Mouse (Mus musculus) heart, embryonic 15.5 days (tissue): ENCODE data around the gene Gm8909. TPM values are rescaled to one million over a fixed set of nuclear protein-coding genes. Genes with fewer than 3 reads are reported as not detected.
"Not testable (repeated sequence)": the region's sequence is repeated elsewhere in the genome, so short reads cannot be mapped to it uniquely, and the experiment has no call there.

Experiments
- ATAC-seq: fragments of 200-750 bp; cut with Nextera tagmentation; replicated peaks from 2 replicates; pipeline ENCODE4 v1.8.0; 2017; ENCODE audit warnings: low read depth, moderate TSS enrichment; ENCODE audit not compliant: insufficient number of reproducible peaks, insufficient read depth, low FRiP score
- H3K27ac ChIP-seq: fragments of 300-500 bp; sonication (generic); 2 replicates; pipeline ENCODE4 v1.5.1; 2015; ENCODE audit warnings: mild to moderate bottlenecking, inconsistent platforms
- H3K27me3 ChIP-seq: fragments of 300-500 bp; sonication (generic); 2 replicates; pipeline ENCODE4 v1.6.1; 2015; ENCODE audit warnings: inconsistent platforms
- H3K36me3 ChIP-seq: fragments of 300-500 bp; sonication (generic); 2 replicates; pipeline ENCODE4 v1.6.1; 2015; ENCODE audit warnings: mild to moderate bottlenecking, inconsistent platforms
- H3K4me1 ChIP-seq: fragments of 300-500 bp; sonication (generic); replicated peaks from 2 replicates; pipeline ENCODE4 v1.6.1; 2015; ENCODE audit warnings: inconsistent platforms
- H3K4me2 ChIP-seq: fragments of 300-500 bp; sonication (generic); 2 replicates; pipeline ENCODE4 v1.6.1; 2015; ENCODE audit warnings: inconsistent platforms, mild to moderate bottlenecking, moderate library complexity
- H3K4me3 ChIP-seq: fragments of 300-500 bp; sonication (generic); 2 replicates; pipeline ENCODE4 v1.5.1; 2015; ENCODE audit warnings: mild to moderate bottlenecking, inconsistent platforms
- H3K9ac ChIP-seq: fragments of 300-500 bp; sonication (generic); 2 replicates; pipeline ENCODE4 v1.6.1; 2015; ENCODE audit warnings: mild to moderate bottlenecking, inconsistent platforms
- H3K9me3 ChIP-seq: fragments of 300-500 bp; sonication (generic); replicated peaks from 2 replicates; pipeline ENCODE4 v1.6.1; 2016; ENCODE audit warnings: inconsistent platforms
- WGBS: fragments of 180-500 bp; shearing (Covaris S2); methylation state at CpG from one replicate; pipeline ENCODE4 v1.1.7; 2015; ENCODE audit warnings: mixed read lengths; 5-methylcytosine and 5-hydroxymethylcytosine counted together
- polyA plus RNA-seq: library from polyadenylated mRNA; unstranded; fragments of >200 nt; fragmentation: Nextera tagmentation; extraction: Ambion mirVana; gene quantifications from 2 replicates; pipeline ENCODE4 v1.2.1, GENCODE M21; 2015

Gene Gm8909
- polyA plus RNA-seq, 1 experiment from 2014 or later = 0.84 TPM

DNA sequence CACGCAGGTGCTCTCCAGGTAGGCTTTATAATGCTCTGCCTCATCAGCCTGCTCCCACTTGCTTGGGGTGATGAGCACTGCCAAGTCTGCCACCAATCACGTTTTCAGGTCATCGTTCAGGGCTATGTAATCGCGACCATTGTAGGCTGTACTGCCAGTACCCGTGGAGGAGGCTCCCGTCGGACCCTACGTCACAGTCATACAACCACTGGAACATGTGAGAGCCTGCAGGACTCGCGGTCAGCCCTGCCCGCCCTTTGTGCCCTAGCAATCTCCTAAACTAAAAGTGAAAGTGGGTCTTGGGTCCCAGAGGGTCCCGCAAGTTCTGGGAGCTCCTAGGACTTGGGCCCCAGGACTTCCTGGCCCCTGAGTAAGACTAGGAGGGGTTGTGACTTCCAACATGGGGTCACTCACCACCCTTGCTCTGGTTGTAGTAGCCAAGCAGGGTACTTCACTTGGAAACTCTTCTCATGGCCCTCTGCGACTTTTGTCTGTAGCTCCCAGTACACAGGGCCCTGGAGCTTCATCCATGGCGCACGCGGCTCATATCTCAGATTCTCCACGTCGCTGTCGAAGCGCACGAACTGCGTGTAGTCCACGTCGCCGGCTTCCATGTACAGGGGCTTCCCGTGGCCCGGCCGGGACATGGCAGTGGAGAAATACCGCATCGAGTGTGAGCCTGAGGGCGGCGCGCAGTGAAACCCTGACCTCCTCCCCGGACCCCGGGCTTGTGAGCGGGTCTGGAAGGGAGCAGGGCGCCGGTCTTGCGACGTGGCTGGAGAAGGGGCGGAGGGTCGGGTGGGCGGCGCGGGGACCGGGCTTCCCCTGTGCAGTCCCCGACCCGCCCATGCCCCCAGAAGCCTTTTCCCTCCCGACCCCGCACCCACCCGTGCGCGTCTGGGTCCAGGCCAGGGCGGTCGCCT lies 6.9 kb downstream of the Gm8909 start:
- H3K27me3 ChIP-seq = peaks cover 85% of the 10 kb centered on the region
- no peak overlapping the region for H3K9ac ChIP-seq
- no peak for ATAC-seq

DNA sequence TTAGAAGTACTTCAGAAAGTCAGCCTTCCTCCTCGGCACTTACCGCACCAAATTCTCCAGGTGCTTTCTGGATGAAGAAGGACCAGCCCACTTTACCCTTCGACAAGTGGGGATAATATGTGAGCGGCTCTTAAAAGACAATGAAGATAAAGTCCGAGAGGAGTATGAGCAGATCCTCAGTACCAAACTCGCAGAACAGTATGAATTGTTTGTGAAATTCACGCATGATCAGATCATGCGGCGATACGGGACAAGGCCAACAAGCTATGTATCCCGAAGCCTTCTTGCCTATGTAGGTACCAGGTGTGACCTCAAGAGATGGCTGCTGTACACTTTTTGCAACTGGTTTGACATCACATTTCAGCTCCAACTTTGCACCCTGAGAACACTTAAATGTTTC lies 10.1 kb downstream of the Gm8909 start:
- H3K4me1 ChIP-seq = peaks cover 12% of the 10 kb centered on the region
- peaks cover 83% of the 10 kb centered on the region for H3K27me3 ChIP-seq
- not testable (repeated sequence) for H3K27ac ChIP-seq, H3K9ac ChIP-seq, ATAC-seq, H3K9me3 ChIP-seq, H3K36me3 ChIP-seq
- peak overlapping the region; percentile 41 for H3K4me3 ChIP-seq
- 21% methylated on average over 11 of the region's 11 CpGs for WGBS
- peak overlapping the region; percentile 64 for H3K4me2 ChIP-seq

More for the DNA sequence above, 6.9 kb downstream of the Gm8909 start:
- WGBS = 2% methylated on average over 51 of the region's 56 CpGs
- Histone ChIP-seq H3K36me3 (no peaks in the 10 kb centered on the region), H3K27ac (no peak overlapping the region), H3K4me3 (peak overlapping the region; percentile 35), H3K4me2 (peak overlapping the region; percentile 56), H3K9me3 (no peaks in the 10 kb centered on the region), H3K4me1 (peaks cover 12% of the 10 kb centered on the region)

GRCm38 (mm10) chr17:36157782-36158181 lies 10.6 kb downstream of the Gm8909 start:
- WGBS = under 1% methylated on average over 36 of the region's 36 CpGs
- not testable (repeated sequence) for H3K36me3 ChIP-seq, ATAC-seq, H3K27ac ChIP-seq, H3K9me3 ChIP-seq, H3K9ac ChIP-seq
- peak overlapping the region; percentile 41 for H3K4me3 ChIP-seq
- peak overlapping the region; percentile 64 for H3K4me2 ChIP-seq
- peaks cover 84% of the 10 kb centered on the region for H3K27me3 ChIP-seq
- H3K4me1 ChIP-seq = peaks cover 12% of the 10 kb centered on the region

DNA sequence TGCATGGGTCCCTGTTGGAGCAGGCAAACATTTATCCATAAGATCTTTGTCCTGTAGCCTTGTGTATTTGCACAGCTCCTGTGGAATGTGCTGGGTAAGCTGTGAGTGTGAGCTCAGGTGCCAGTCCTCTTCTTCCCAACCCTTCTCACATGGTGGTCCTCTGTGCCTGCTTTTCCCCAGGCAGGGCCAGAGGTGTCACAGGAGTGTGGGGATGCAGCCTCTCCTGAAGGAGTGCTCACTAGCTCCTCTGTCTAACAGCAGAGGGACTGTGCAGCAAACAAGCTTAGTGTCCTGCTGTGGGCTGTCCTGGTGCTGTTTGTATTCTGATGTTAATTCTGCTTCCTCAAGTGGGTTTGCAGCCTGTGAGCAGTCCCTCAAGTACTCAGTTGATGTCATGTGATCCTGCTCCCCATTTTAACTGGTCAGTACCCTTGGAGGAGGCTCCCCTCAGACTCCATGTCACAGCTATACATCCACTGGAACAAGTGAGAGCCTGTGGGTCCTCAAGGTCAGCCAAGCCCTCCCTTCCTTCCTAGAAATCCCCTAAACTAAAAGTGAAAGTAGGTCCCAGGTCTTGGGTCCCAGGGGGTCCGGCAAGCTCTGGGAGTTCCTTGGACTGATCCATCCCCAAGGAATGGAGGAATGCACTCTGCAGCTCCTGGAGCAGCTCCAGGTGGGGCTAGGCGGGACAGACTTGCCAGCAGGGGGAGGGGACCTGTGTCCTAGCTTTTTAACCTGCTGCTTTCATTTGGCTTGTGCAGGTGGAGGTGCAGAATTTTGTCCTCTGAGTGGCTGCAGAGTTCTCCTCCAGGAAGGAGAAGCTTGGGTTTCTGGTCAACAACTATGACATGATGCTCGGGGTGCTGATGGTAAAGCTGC lies 13.8 kb downstream of the Gm8909 start:
- H3K4me2 ChIP-seq = no peak overlapping the region
- H3K4me3 ChIP-seq = no peak overlapping the region
- peaks cover 4% of the 10 kb centered on the region for H3K4me1 ChIP-seq
- no peak overlapping the region for H3K27ac ChIP-seq
- 20% methylated on average over 3 of the region's 3 CpGs for WGBS
- H3K36me3 ChIP-seq = no peaks in the 10 kb centered on the region
- no peaks in the 10 kb centered on the region for H3K9me3 ChIP-seq
- H3K9ac ChIP-seq = no peak overlapping the region
- H3K27me3 ChIP-seq = peaks cover 67% of the 10 kb centered on the region
- ATAC-seq = no peak

GRCm38 (mm10) chr17:36151200-36151599 lies 17.1 kb downstream of the Gm8909 start:
- not testable (repeated sequence) for H3K4me2 ChIP-seq, ATAC-seq, H3K9me3 ChIP-seq, H3K9ac ChIP-seq, H3K4me1 ChIP-seq, H3K4me3 ChIP-seq, H3K27ac ChIP-seq, H3K36me3 ChIP-seq
- WGBS = 35% methylated on average over 4 of the region's 4 CpGs
- peaks cover 56% of the 10 kb centered on the region for H3K27me3 ChIP-seq

DNA sequence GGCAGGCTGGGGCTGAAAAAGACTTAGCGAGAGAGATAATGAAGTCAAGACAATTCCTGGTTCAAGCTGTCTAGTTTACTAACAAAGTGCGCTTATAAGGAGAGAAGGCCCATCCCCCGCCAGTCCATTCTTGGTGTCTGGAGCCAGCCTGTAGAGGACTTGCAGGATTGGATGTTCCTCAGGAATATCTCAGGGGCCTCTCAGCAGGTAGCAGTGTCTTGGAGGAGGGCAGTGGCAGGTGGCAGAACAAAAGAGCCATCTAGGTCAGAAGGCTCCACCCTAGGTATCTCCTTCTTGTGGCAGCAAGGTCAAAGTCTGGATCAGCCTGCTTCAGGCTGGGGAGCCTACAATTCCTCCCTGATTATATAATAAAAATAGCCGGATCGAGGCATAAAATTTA lies 19.9 kb downstream of the Gm8909 start:
- not testable (repeated sequence) for H3K36me3 ChIP-seq, H3K4me3 ChIP-seq, H3K9ac ChIP-seq, H3K27ac ChIP-seq, H3K4me2 ChIP-seq, ATAC-seq, H3K9me3 ChIP-seq
- WGBS = 73% methylated on average over 5 of the region's 5 CpGs
- peaks cover 55% of the 10 kb centered on the region for H3K27me3 ChIP-seq
- peaks cover 11% of the 10 kb centered on the region for H3K4me1 ChIP-seq

- 73% methylated on average over 1 of the region's 1 CpGs for WGBS
- Histone ChIP-seq H3K4me1 (peaks cover 11% of the 10 kb centered on the region), H3K27me3 (peaks cover 54% of the 10 kb centered on the region)
- H3K4me2 ChIP-seq, ATAC-seq, H3K36me3 ChIP-seq, H3K9me3 ChIP-seq, H3K4me3 ChIP-seq, H3K27ac ChIP-seq, H3K9ac ChIP-seq: not testable (repeated sequence)
Measured at GRCm38 (mm10) chr17:36146937-36147336, 21.4 kb downstream of the Gm8909 start.

DNA sequence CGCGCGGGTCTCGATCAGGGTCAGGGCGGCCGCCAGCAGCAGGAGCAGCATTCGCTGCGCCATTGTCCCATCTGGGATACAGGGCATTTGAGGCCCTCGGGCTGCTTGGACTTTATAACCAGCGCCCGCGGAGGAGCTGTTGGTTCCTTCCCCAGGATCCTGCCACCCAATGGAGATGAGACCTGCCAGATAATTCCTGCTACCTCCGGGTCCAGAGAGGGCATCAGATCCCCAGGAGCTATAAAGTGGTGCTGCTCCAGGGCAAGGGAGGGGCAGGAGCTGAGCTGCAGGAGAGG lies 22.5 kb downstream of the Gm8909 start:
- peaks cover 11% of the 10 kb centered on the region for H3K4me1 ChIP-seq
- H3K36me3 ChIP-seq, H3K9ac ChIP-seq, ATAC-seq, H3K27ac ChIP-seq, H3K9me3 ChIP-seq: not testable (repeated sequence)
- peak overlapping the region; percentile 52 for H3K4me3 ChIP-seq
- H3K4me2 ChIP-seq = peak overlapping the region; percentile 79
- WGBS = 6% methylated on average over 13 of the region's 13 CpGs
- peaks cover 61% of the 10 kb centered on the region for H3K27me3 ChIP-seq

GRCm38 (mm10) chr17:36145111-36145860 lies 23.1 kb downstream of the Gm8909 start:
- no peaks in the 10 kb centered on the region for H3K9me3 ChIP-seq
- H3K4me1 ChIP-seq = peaks cover 11% of the 10 kb centered on the region
- 0 out of 2 replicates have a peak, but pooled peaks have one; percentile 7 for ATAC-seq
- no peaks in the 10 kb centered on the region for H3K36me3 ChIP-seq
- H3K27ac ChIP-seq = no peak overlapping the region
- 3% methylated on average over 68 of the region's 78 CpGs for WGBS
- peaks cover 63% of the 10 kb centered on the region for H3K27me3 ChIP-seq
- no peak overlapping the region for H3K9ac ChIP-seq
- peak overlapping the region; percentile 52 for H3K4me3 ChIP-seq
- H3K4me2 ChIP-seq = peak overlapping the region; percentile 79

DNA sequence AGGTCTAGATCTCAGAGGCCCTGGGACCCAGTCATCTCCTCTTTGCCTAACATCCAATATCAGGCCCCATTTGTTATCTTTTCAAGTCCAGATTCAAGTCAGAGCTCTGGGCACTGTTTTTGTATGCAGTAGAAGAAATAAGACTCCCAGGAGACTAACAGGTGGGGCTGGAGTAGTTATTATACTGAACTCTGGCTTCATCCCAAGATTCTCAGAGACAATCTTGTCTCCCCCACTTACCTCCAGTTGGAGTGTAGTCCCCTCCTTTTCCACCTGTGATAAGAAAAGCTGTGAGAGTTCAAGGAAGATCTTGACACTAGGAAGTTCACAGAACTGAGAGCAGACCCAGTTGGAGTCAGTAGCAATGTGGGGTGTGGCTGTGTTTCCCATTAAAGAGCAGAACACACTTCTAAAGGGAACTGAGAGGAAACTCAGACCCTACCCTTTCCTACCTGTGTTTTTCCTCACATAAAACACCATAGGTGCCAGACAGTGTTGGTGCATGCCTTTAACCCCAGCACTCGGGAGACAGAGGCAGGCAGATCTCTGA lies 32.0 kb downstream of the Gm8909 start:
- not testable (repeated sequence) for H3K36me3 ChIP-seq, H3K4me1 ChIP-seq, H3K27ac ChIP-seq, H3K9ac ChIP-seq, H3K9me3 ChIP-seq, H3K4me3 ChIP-seq, H3K4me2 ChIP-seq, ATAC-seq
- peaks cover 50% of the 10 kb centered on the region for H3K27me3 ChIP-seq
- 63% methylated on average over 1 of the region's 1 CpGs for WGBS
